Mouse (Mus musculus): ENCODE measurements around the gene Tnrc6b. TPM values are rescaled to one million over a fixed set of nuclear protein-coding genes. Genes with fewer than 3 reads are reported as not detected.

Gene Tnrc6b
- 10 to 100 TPM; 42.3 to 53.3 TPM for total RNA-seq (2021)

- intact Hi-C loops (cut with DNase I), result no loop called here
These were observed at the start of gene Tnrc6b for GRCm38 (mm10) chr15:80710608-80711363. Gene Tnrc6b, plus strand, starts transcription at chr15:80711313.

GRCm38 (mm10) chr15:80664444-80664843 lies 46.7 kb upstream of the Tnrc6b start:
- intact Hi-C loops (cut with DNase I), result no loop called here
- no peak for DNase-seq

More at GRCm38 (mm10) chr15:80710608-80711363, at the start of gene Tnrc6b:
- DNase-seq, result peak; percentile 98

- intact Hi-C loops (cut with DNase I), result no loop called here
- peak; percentile 24 to 40 for DNase-seq
These were observed 39.5 kb upstream of the Tnrc6b start, which contains the start of gene Fam83f for GRCm38 (mm10) chr15:80671295-80672252. Gene Fam83f, plus strand, starts transcription at chr15:80671847.

GRCm38 (mm10) chr15:80672810-80673209 lies 38.3 kb upstream of the Tnrc6b start:
- intact Hi-C loops (cut with DNase I), result no loop called here
- DNase-seq, result no peak

GRCm38 (mm10) chr15:80673337-80674095 lies 37.6 kb upstream of the Tnrc6b start:
- intact Hi-C loops (cut with DNase I), result no loop called here
- DNase-seq, result no peak

- intact Hi-C loops (cut with DNase I), result no loop called here
- no peak for DNase-seq
These were observed 36.4 kb upstream of the Tnrc6b start for GRCm38 (mm10) chr15:80674700-80675099.

GRCm38 (mm10) chr15:80679515-80680215 lies 31.4 kb upstream of the Tnrc6b start:
- peak in 1 of 2 experiments; percentile 18 for DNase-seq
- intact Hi-C loops (cut with DNase I), result no loop called here

GRCm38 (mm10) chr15:80680347-80681030 lies 30.6 kb upstream of the Tnrc6b start:
- intact Hi-C loops (cut with DNase I), result no loop called here
- DNase-seq, result no peak

GRCm38 (mm10) chr15:80681466-80681881 lies 29.6 kb upstream of the Tnrc6b start:
- DNase-seq, result no peak
- intact Hi-C loops (cut with DNase I), result no loop called here

GRCm38 (mm10) chr15:80682343-80682742 lies 28.8 kb upstream of the Tnrc6b start:
- intact Hi-C loops (cut with DNase I), result no loop called here
- DNase-seq, result no peak

GRCm38 (mm10) chr15:80683151-80683550 lies 28.0 kb upstream of the Tnrc6b start:
- DNase-seq, result no peak
- intact Hi-C loops (cut with DNase I), result no loop called here

GRCm38 (mm10) chr15:80683990-80684389 lies 27.1 kb upstream of the Tnrc6b start:
- intact Hi-C loops (cut with DNase I), result no loop called here
- no peak for DNase-seq

- intact Hi-C loops (cut with DNase I), result no loop called here
- DNase-seq, result no peak
These were observed 26.1 kb upstream of the Tnrc6b start for GRCm38 (mm10) chr15:80684786-80685602.

- no peak for DNase-seq
- intact Hi-C loops (cut with DNase I), result no loop called here
These were observed 25.6 kb upstream of the Tnrc6b start for GRCm38 (mm10) chr15:80685603-80685895.

- intact Hi-C loops (cut with DNase I), result no loop called here
- DNase-seq, result no peak
These were observed 22.6 kb upstream of the Tnrc6b start for GRCm38 (mm10) chr15:80688536-80688935.

GRCm38 (mm10) chr15:80693492-80693891 lies 17.6 kb upstream of the Tnrc6b start:
- intact Hi-C loops (cut with DNase I), result no loop called here
- no peak for DNase-seq

GRCm38 (mm10) chr15:80694125-80694910 lies 16.8 kb upstream of the Tnrc6b start:
- intact Hi-C loops (cut with DNase I), result loop anchor here (2.0 kb wide), 4 partner anchors 60 to 428 kb away; no protein-coding TSS in a partner anchor
- peak; percentile 60 to 71 for DNase-seq

GRCm38 (mm10) chr15:80697564-80697963 lies 13.5 kb upstream of the Tnrc6b start:
- intact Hi-C loops (cut with DNase I), result no loop called here
- DNase-seq, result no peak
